Mouse (Mus musculus): ENCODE measurements around the gene Lgals12. TPM values are rescaled to one million over a fixed set of nuclear protein-coding genes. Genes with fewer than 3 reads are reported as not detected.

The Lgals12 gene
- 10 to 100 TPM; 10.4 to 12.3 TPM for total RNA-seq (2021)
- long read RNA-seq, experiment 1, partial matches to known transcripts: 1 of 3 reads
- long read RNA-seq, experiment 1, other reads (novel, unspliced or antisense): 0 of 3 reads
- long read RNA-seq, experiment 2, partial matches to known transcripts: 3 of 7 reads
- long read RNA-seq, experiment 2, other reads (novel, unspliced or antisense): 2 of 7 reads

DNA sequence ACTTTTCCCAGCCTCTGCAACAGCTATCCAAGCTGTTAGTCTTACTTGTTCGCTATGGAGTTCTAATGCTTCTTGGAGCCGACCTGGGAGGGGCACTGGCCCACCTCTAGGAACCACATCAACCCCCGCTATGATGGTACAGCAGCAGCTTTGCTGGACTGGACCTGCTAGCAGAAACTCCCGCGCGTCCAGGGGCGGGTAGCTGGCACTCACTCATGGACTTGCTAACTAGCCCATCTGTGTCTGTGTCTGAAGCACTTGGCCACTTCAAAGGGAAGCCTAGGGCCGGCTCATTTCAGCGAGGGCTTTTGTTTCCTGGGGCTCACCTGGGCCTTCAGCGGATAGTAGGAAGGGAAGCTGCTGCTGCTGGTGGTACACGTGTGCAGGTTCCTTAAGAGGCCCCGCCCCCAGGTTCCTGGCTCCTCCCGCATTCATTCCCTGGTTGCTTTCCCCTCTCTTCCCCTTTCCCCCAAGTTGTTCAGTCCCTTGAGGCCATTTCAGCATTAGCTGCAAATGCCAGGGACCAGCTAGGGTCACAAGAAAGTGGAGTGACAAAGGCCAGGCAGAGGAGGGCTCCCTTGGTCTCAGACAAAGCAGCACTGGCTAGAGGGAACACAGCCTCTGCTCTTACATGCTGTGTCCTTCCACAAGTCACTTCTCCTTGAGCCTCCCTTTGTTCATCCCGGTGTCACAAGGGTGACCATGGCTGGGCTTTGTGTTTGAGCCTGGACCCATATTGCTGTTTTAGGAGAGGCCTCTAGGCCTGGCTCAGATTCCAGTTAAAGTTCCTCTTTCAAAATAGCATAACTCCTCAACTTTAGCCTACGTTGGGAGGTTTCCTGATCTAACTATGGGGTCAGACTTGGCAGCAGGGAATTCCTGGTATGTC, at the start of gene Lgals12:
TSS of gene Lgals12 (minus strand) at position 393 of the 889 bp plus-strand sequence.
- DNase-seq (ENCODE audit: low spot score in 2 of 2): no peak

DNA sequence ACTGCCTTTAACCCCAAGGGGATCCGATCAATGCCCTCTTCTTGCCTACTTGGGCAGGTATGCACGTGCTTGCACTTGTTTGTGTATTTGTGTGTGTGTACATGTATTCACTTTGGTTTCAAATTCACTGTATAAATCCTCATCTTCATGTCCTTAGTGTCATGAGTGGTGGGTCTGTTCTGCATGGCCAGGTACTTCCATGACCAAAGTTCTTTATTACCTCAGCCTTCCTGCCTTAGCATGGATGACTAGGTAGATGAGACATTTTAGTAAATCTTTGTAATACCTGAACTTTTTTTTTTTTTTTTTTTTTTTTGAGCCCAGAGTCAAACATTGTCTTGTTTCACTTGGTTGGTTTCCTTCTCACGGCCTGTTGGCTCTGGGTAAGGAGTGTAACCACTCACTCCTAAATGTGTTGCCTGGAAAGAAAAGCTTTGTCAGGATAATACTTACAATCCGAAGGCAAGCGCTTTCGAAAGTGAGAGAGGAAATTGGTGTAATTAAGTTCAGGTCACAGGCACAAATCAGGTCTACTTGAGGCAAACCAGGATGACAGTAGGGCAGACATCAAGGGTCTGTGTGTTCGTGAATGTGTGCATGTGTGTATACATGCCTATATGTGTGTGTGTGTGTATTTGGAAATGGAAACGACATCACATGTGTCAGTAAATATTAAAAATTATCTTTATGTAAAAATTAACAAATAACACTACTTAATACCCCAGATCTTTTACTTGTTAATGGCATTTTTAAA, 42.1 kb upstream of the Lgals12 start:
- DNase-seq (ENCODE audit: low spot score in 2 of 2): no peak

DNA sequence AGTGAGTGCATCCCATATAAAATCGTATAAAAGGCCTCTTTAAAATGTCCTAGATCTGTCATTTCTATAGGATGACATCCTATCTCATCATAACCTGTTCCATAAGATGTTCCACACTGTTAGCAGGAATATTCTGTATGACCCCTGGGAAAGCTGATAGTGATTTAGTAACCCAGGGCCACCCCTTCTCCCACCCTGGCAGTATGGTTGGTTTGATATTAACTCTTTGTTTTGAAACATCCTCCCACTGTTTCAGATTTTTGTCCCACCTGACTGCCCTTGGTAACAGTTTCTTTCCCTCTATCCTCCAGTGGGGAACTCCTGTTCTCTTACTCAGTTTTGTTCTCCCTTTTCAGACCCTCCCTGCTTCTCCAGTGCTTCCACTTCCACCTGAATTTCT, 26.8 kb upstream of the Lgals12 start:
- no peak for DNase-seq (ENCODE audit: low spot score in 2 of 2)

DNA sequence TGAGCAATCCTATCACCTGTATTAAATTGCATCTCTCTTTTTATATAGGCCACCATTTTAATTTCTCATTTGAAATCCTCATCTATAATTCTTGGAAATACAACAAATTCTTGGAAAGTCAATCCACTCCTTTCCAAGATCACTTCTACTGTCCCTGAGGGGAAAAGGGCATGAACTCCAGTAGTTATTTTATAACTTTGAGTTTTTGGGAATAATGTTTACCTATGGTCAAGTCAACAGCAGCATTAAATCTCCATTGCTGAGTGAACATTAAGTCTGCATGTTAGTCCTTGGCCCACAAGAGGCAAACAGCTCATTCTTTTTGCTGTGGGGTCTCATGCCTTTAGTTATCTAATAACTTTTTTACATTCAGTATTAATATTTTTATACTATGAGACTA, 26.0 kb upstream of the Lgals12 start:
- DNase-seq (ENCODE audit: low spot score in 2 of 2): no peak

DNA sequence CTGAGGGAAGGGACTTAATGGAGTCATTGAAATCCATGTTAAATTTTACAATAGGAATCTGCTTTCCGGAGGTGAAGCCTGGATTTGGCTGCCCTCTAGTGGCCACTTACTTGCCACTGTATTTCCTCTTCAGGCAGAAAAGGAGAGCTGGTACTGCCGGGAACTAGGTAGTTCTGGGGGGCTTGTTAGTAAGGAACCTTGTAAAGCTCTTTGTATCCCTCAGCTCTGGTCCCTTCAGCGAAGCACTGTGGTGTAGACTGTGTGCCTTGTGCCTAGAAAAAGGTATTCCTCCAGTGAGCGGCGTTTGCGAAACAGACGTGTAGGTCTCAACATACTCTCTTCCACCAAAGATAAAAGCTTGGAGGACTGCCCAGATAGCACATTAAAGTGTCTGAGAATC, 10.7 kb upstream of the Lgals12 start:
- DNase-seq (ENCODE audit: low spot score in 2 of 2): no peak

DNA sequence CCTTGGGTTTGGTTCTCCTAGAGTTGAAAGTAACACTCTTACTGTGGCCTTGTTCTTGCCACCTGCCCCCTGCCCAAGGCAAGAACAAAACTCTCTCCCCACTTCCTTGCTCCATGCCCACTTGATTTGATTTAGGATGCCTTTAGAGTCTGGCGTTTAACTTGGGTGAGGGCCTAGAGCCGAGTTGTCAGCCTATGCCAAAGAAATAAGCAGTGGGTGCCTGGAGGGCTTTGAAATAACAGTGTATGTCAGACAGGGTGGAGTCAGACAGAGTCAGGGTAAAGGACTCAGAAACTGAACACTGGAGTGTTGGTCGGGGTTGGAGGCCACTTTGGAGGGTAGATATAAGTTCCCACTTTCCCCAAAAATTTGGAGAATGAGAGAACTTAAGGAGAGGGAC, 10.1 kb upstream of the Lgals12 start:
- DNase-seq (ENCODE audit: low spot score in 2 of 2): no peak

DNA sequence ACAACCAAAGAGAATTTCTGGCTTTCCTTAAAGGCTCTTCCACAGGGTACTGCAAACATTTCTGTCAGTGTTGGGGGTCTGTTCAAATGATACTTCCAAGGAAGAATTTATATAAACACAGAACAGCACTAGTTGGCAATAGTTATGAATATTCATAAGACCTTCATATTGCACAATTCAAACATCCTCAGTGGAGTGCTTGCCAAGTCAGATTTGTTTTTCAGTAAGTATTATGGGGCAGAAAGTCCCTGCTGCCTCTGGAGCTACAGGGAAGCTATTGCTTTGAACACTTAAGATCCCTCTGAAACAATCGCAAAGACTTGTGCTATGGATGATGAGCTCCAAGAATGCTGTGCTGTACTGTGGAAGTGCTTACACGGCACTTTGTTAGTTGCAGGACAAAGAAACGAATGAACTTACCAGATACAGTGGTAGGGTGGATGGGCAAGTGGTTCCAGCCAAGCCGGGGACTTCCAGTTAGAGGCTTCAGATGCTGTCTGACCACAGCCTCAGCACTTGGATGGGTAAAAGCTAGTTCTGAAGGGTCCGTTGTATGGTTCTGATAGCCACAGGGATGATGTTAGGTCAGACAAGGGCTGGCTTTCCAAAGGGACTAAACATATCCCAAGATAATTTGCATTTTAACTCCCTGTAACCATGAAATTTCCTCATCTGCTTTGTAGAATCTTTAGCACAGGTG, 9.4 kb upstream of the Lgals12 start:
- DNase-seq (ENCODE audit: low spot score in 2 of 2): no peak

DNA sequence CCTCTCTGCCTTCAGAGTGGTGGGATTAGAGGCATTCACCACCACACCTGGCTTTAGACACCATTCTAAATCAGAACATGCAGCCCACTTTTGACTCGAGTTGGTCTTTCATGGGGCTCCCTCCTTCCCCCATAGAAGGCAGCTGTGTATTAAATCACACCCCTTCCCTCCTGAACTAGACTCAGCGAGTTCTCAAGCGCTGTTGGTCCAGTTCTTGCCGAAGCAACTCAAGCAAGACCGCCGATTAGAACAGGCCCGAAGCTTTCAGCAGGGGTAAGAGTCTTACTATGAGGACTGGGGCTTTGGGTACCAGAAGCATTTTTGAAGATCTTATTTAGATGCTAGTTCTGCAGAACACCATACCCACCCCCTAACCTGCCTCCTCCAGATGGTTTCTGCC, 6.2 kb upstream of the Lgals12 start:
- no peak for DNase-seq (ENCODE audit: low spot score in 2 of 2)

DNA sequence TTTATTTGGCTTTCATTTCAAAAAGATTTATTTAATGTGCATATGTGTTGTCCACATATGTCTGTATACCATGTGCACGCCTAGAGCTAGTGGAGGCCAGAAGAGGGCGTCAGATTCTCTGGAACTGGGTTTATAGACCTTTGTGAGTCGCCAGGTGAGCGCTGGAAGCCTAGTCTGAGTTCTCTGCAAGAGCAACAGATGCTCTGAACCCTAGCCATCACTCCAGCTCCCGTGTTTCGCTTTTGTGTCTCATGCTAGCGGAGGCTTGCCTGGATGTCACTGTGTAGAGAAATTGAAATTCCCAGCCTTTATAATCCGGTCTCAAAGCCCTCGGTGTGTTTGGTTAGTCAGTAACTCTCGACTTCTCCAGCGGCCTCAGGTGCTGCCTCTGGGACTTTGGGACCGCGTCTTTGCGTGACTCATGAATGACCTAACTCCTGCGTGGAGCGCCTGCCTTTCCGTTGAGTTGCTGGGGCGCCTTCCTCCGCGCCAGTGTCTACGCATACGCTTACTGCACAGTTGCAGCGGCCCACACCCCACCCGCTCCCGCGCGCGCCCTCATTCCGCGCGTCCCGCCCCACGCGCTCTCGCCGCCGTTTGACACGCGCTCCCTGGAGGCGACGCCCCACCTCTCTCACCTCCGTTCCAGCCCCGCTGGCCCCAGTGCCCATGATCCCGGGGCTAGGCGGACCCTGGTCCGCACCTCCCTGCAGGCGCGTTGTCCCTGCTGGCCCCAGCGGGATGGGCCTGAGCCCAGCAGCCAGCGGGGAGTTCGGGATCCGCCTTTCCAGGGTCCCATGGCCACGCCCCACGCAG, 5.2 kb upstream of the Lgals12 start, which contains the start of gene Hrasls5:
TSS of gene Hrasls5 (plus strand) at position 600 of the 816 bp plus-strand sequence.
- DNase-seq (ENCODE audit: low spot score in 2 of 2): no peak

DNA sequence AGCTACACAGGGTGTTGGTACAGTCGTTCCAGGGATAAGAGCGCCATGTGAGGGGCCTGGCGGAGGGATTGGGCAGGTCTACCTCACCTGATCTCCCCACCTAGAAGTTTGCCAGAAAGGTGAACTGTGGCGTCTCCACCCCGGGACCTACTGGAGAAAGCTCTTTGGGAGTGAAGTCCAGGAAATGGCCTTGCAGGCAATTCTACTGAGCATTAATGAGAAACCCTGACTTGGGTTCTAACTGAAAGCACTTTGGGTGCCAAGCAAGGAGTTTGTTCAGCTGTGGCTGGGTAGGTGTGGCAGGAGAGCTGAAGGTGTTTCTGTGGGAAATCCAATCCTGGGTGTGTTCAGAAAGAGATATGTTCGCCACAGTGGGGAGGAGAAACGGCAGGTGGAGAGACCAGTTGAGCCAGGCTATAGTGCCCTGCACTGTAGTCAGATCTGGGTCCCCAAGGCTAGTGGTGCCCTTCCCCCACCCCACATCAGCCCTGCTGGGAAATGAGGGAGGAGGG, 753 bp upstream of the Lgals12 start:
- DNase-seq (ENCODE audit: low spot score in 2 of 2): no peak

DNA sequence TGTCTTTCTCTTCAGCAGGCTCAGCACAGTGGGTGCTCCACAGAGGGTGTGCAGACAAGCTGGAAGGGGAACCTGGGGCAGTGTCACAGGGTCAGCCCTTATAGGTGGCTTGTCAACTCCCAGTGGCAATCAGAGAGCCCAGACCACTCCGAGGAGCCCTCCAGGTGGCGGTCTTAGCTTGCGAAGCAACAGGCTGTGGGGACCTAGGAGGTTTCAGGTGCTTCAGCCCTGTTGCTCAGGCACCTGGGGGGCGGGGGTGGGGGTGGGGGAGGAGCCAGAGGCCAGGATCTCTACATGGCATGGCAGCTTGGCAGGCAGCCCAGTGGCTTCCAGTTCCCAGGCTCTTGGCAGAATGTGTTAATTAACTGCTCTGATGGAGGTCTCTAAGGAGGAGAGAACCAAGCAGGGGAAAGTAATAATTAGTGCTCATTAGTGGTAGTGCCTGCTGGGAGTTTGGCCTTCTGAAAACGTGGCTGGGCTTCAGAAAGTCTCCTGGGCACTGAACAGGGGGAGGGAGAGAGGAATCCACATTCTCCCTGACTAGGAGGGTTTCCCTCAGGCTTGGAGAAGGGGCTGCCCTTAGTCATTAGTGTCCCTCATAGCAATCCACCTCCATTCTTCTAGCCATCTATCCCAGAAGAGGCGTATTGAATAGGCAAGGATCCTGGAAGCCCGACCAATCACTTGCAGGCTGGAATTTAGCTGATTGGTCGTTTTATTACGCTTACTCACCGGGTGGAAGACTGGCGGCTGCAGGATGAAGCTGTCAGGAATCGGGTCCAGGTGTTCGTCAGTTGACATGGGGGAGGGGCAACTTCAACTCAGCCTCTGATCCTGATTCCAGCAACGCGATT, 836 bp downstream of the Lgals12 start:
- DNase-seq (ENCODE audit: low spot score in 2 of 2): no peak

DNA sequence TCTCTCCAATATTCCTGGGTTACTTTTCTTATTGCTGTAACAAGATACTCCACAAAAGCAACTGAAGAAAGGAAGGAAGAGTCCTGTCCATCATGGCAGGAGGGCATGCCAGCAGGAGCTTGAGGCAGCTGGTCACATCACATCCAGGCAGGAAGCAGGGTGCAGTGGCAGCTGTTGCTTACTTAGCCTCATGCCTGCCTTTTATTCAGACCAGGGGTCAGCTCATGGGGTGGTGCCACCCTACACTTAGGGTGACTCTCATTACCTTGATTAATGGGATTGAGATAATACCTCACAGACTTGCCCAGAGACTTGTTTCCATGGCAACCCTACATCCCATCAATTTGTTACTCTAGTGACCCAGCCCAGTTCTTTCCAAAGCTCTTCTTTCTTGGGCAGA, 2.0 kb downstream of the Lgals12 start:
- DNase-seq (ENCODE audit: low spot score in 2 of 2): no peak

DNA sequence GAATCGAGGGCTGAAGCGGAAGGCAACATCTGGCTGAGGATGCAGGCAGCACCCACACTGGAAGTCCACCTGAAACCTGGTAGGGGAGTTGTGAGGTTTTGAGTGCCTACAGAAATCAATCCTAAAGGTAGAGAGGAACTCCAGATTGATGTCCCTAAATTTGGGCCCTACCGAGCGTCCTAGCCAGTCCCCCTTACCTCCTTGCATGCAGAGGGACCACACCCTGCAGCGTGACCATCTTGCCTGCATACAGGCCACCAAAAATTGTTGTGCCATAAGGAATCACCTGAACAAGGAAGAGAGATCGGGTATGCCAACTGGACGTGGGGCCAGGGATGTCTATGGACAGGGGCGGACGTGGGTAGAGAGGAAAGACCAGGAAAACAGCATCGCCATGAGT, 2.9 kb downstream of the Lgals12 start:
- no peak for DNase-seq (ENCODE audit: low spot score in 2 of 2)

DNA sequence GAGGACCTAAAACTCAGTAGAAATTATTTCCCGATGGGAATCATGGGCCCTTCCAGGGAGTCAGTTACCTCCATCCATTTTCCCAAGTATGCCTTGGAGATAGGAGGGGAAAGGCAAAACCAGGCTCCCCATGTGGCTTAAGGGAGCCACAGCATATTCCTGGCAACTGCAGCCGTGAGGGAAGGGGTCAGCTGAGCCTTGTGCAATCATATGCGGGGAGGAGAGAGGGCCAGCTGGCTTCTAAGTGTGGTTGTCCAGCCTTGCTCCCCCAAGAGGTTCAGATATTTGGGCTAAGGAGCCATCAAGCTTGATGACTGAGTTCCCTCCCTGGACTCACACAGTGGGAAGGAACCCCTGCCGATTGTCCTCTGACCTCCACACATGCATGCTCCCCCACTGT, 5.4 kb downstream of the Lgals12 start:
- no peak for DNase-seq (ENCODE audit: low spot score in 2 of 2)

DNA sequence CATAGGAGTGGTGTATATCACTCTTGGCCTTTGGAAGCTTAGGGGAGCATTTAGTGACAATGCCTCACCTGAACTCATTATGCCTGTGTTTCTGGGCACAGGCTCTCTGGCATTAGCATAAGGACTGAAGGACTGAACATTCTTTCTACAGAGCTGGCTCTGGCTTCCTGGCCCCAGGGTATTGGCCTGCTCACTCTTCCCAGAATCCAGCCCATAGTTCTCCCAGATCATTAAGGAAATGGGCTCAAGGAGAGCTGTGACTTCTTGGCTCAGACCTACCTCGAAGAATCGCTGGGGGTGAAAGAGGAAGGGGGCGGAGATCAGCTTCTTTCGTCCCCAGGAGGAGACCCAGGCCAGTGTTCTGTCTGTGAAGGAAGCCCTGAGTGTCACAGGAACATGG, 8.5 kb downstream of the Lgals12 start:
- no peak for DNase-seq (ENCODE audit: low spot score in 2 of 2)

DNA sequence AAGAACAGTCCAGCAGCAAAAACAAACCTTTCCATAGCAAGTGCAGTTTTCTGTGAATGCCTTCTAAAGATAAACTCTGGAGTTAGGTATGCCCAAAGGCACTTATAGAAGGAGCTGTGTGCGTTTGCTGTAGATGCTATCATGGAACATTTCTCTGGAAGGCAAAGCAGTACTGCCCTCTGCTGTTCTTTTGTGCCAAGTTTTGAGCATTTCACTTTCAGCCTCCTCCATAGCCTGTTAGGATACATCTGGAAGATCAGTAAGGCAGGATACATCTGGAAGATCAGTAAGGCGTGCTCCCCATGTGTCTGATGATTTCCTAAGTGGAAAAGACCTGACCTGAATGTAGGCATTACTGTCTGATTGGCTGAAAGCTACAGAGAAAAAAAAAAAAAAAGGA, 11.5 kb downstream of the Lgals12 start:
- no peak for DNase-seq (ENCODE audit: low spot score in 2 of 2)

DNA sequence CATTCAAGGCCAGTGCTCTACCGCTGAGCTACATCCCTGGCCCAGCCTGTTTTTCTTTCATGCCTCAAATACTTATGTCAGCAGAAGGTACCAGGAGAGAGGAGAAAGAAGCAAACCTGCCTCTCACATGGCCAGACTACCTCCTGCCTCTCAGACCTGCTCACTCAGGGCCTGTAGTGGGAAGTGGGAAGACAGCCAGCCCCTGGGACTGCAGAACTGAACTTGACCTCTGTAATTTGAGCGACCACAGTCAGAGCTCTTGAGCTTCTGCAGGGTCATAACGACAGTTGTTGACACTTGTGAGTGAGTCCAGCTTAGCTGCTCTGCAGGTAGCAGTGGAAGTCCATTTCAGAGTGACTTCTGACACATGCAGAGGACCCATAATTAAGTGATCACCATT, 15.0 kb downstream of the Lgals12 start:
- DNase-seq (ENCODE audit: low spot score in 2 of 2): no peak

DNA sequence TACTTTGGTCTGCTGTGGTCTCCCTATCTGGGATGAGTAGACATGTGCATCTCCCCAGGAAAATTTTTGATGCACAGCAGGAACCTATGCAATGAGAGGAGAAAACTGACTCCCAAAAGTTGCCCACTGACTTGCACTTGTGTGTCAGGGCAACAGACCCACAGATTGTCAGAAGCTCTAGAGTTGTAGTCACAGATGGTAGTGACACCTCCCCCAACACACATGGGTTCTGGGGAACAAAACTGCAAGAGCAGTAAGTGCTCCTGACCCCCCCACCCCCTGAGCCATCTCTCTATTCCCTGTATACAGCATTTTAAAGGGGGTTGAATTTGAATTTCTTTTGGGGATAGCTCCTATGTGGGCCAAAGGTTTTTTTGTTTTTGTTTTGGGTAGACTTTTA, 16.2 kb downstream of the Lgals12 start:
- DNase-seq (ENCODE audit: low spot score in 2 of 2): no peak

DNA sequence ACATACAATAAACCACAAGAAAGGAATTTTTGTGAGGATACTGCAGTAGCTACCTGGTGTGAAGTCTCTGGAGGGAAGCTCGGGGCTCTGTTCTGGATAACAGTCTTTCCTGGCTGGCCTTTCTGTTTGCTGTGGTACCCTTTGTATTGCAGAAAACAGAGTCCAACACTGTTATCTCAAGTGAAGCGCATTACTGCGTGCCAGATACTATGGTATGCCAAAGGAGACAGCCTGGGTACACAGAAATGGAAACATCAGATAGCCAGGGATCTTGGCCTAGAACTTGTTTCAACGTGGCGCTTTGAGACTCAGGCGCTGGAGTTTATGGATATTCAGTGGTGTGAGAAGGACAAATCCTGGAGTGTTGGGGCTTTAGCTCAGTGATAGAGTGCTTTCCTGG, 21.2 kb downstream of the Lgals12 start:
- DNase-seq (ENCODE audit: low spot score in 2 of 2): no peak

All from adrenal gland, postnatal 4 days (tissue).